ENCODE assay signal across 10 mouse cellular contexts in the genomic region with DNA sequence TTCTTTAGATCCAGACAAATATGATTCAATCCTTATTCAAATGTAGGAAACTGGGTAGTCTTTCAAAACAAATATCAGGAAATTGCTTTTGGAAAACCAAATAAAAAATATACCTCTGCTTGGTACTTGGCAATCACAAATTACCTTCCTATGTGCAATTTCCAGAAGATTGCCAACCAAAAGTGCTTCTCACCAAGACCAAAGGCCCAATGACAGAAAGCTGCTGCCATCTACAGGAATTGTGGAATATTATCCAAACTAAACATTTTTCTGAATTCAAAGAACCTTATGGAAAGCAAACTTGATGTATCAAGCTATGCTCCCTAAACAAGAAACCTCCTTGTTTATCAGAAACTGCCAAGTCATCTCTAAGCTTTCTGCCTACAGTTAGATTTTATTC.
DNase-seq lines count a peak whose midpoint lies in the region; ATAC-seq and TF ChIP-seq lines count a peak whose summit lies in the region.
"Had no signal": no experiment of that assay in that cellular context is flagged by ENCODE, and none has a peak within 500 bp of the region (broad histone marks: within the 10 kb centered on the region; RNA-seq: fewer than 3 reads in every experiment).

No protein-coding gene starts in this region.

- intact Hi-C loops in gastrocnemius, adult 2 months (cut with DNase I): no loop called here
- intact Hi-C loops in gastrocnemius, postnatal 36 days (cut with DNase I): no loop called here
- intact Hi-C loops in left cerebral cortex, postnatal 25 days (cut with DNase I): loop anchor here (1.0 to 2.0 kb wide), 2 partner anchors 316 to 948 kb away; no protein-coding TSS in a partner anchor

- no peak for ATAC-seq in megakaryocyte-erythroid progenitor cell, adult 5-6 weeks (replicated peaks; ENCODE audit: low FRiP score, low TSS enrichment, poor library complexity, severe bottlenecking)
- ATAC-seq: forebrain, embryonic 15.5 days had no signal

- H3K27ac ChIP-seq in gastrocnemius, adult 2 months: no peak overlapping the region
- H3K27ac ChIP-seq: forebrain, embryonic 15.5 days had no signal

- DNase-seq in gastrocnemius, adult 2 months: no peak
- DNase-seq in gastrocnemius, postnatal 36 days: no peak
- peak; percentile 3 to 20 for DNase-seq in left cerebral cortex, postnatal 25 days (ENCODE audit: low spot score in 2 of 2)
- no peak for DNase-seq in left cerebral cortex, adult 18-20 months (ENCODE audit: low spot score in 2 of 2)
- DNase-seq in NIH3T3 (ENCODE audit: low read depth): peak; percentile 30
- peak; percentile 25 for DNase-seq in forelimb bud, embryonic 11.5 days (ENCODE audit: low read depth, low spot score)
- no peak for DNase-seq in gastrocnemius, postnatal 10 days
- DNase-seq: lung, postnatal 4 days had no signal

- H3K4me3 ChIP-seq in gastrocnemius, adult 2 months: no peak overlapping the region
- H3K4me3 ChIP-seq: forebrain, embryonic 15.5 days had no signal

- TF ChIP-seq CTCF in gastrocnemius, adult 2 months (IDR thresholded peaks at IDR 0.05): peak; percentile 44

Comparison
In these comparisons a context has a peak if more than half of its experiments do, and no peak if none do; other contexts are left out.
1. DNase-seq: peak in left cerebral cortex, postnatal 25 days (2 of 2), NIH3T3 (single experiment) and forelimb bud, embryonic 11.5 days (single experiment); none in gastrocnemius, adult 2 months (single experiment), gastrocnemius, postnatal 36 days (0 of 2), left cerebral cortex, adult 18-20 months (0 of 2) and gastrocnemius, postnatal 10 days (single experiment).